Comparison of ENCODE assay signal across 9 mouse cellular contexts in genomic region chr9:89226071-89226470, GRCm38 (mm10). TPM values are rescaled to one million over a fixed set of nuclear protein-coding genes. Genes with fewer than 3 reads are reported as not detected.
A peak's percentile ranks its signal among the peaks of the same experiment; 100 is the strongest.
DNase-seq lines count a peak whose midpoint lies in the region; ATAC-seq lines count a peak whose summit lies in the region.
"Had no signal": no experiment of that assay in that cellular context is flagged by ENCODE, and none has a peak within 500 bp of the region (broad histone marks: within the 10 kb centered on the region; RNA-seq: fewer than 3 reads in every experiment).

No protein-coding gene starts in this region.

- ATAC-seq in hindbrain, embryonic 11.5 days (ENCODE audit: low FRiP score): peak; percentile 56; the same call in 1 of the 2 replicates
- peak; percentile 54; the same call in 1 of the 2 replicates for ATAC-seq in neural tube, embryonic 11.5 days (ENCODE audit: insufficient read depth, low FRiP score, low TSS enrichment)
- 0 out of 2 replicates have a peak, but pooled peaks have one; percentile 20 for ATAC-seq in granulocyte monocyte progenitor cell, adult 5-6 weeks (replicated peaks; ENCODE audit: poor library complexity, severe bottlenecking)

- H3K4me2 ChIP-seq in hindbrain, embryonic 11.5 days (replicated peaks; ENCODE audit: low read depth, low read length): no peak overlapping the region
- no peak overlapping the region for H3K4me2 ChIP-seq in neural tube, embryonic 11.5 days (ENCODE audit: low read depth)

- peak; percentile 16 for DNase-seq in hindbrain, embryonic 11.5 days (ENCODE audit: low spot score)
- DNase-seq in hindbrain, embryonic 10.5 days (ENCODE audit: low spot score): no peak
- no peak for DNase-seq in neural tube, embryonic 11.5 days (ENCODE audit: low spot score)
- DNase-seq in neural tube, embryonic 10.5 days (ENCODE audit: extremely low spot score, low spot score): no peak
- DNase-seq in retina, postnatal 7 days (ENCODE audit: low read depth, low spot score): peak; percentile 16
- no peak for DNase-seq in layer of hippocampus, postnatal 36 days
- DNase-seq: kidney, adult 11 months had no signal

- no peaks in the 10 kb centered on the region for H3K9me3 ChIP-seq in hindbrain, embryonic 11.5 days (ENCODE audit: control insufficient read depth, low read length)
- no peaks in the 10 kb centered on the region for H3K9me3 ChIP-seq in hindbrain, embryonic 10.5 days
- H3K9me3 ChIP-seq in neural tube, embryonic 11.5 days (ENCODE audit: control insufficient read depth, low read length): no peaks in the 10 kb centered on the region

- no peak overlapping the region for H3K4me3 ChIP-seq in hindbrain, embryonic 11.5 days (ENCODE audit: low read depth, low read length)
- H3K4me3 ChIP-seq in hindbrain, embryonic 10.5 days: no peak overlapping the region
- no peak overlapping the region for H3K4me3 ChIP-seq in neural tube, embryonic 11.5 days (ENCODE audit: low read depth, low read length)

- no peaks in the 10 kb centered on the region for H3K36me3 ChIP-seq in hindbrain, embryonic 11.5 days (ENCODE audit: control insufficient read depth, insufficient read depth, low read length)
- no peaks in the 10 kb centered on the region for H3K36me3 ChIP-seq in hindbrain, embryonic 10.5 days
- H3K36me3 ChIP-seq in neural tube, embryonic 11.5 days (ENCODE audit: control insufficient read depth, insufficient read depth, low read length): no peaks in the 10 kb centered on the region

- H3K27me3 ChIP-seq in hindbrain, embryonic 11.5 days (ENCODE audit: control insufficient read depth, insufficient read depth, low read length): no peaks in the 10 kb centered on the region
- H3K27me3 ChIP-seq in hindbrain, embryonic 10.5 days (ENCODE audit: insufficient read depth, poor library complexity, severe bottlenecking): no peaks in the 10 kb centered on the region
- H3K27me3 ChIP-seq in neural tube, embryonic 11.5 days (ENCODE audit: control insufficient read depth, insufficient read depth, low read length): no peaks in the 10 kb centered on the region

- no peak overlapping the region for H3K27ac ChIP-seq in hindbrain, embryonic 11.5 days (ENCODE audit: low read depth, low read length)
- no peak overlapping the region for H3K27ac ChIP-seq in hindbrain, embryonic 10.5 days
- H3K27ac ChIP-seq in neural tube, embryonic 11.5 days (ENCODE audit: low read depth, low read length): no peak overlapping the region
- H3K27ac ChIP-seq: liver, embryonic 14.5 days had no signal

- H3K9ac ChIP-seq in hindbrain, embryonic 11.5 days (ENCODE audit: low read depth, low read length): no peak overlapping the region
- no peak overlapping the region for H3K9ac ChIP-seq in neural tube, embryonic 11.5 days (ENCODE audit: low read length)
- H3K9ac ChIP-seq: liver, embryonic 14.5 days had no signal

- H3K4me1 ChIP-seq in hindbrain, embryonic 11.5 days (replicated peaks; ENCODE audit: control insufficient read depth, insufficient read depth, low read length): no peaks in the 10 kb centered on the region
- no peaks in the 10 kb centered on the region for H3K4me1 ChIP-seq in hindbrain, embryonic 10.5 days (replicated peaks)
- H3K4me1 ChIP-seq in neural tube, embryonic 11.5 days (ENCODE audit: control insufficient read depth, insufficient read depth, low read length): no peaks in the 10 kb centered on the region

- WGBS in hindbrain, embryonic 11.5 days: 66% methylated on average over 4 of the region's 4 CpGs
- 65% methylated on average over 4 of the region's 4 CpGs for WGBS in hindbrain, embryonic 10.5 days
- WGBS in neural tube, embryonic 11.5 days: 63% methylated on average over 4 of the region's 4 CpGs

RNA-seq across cellular contexts. Expression of gene Mthfs, which starts 15.6 kb away (rescaled TPM):
- polyA plus RNA-seq in hindbrain, embryonic 11.5 days (2014; fragmentation: Nextera tagmentation; extraction: Ambion mirVana): 14.9 and 16.2 TPM in 2 replicates
- polyA plus RNA-seq in hindbrain, embryonic 10.5 days (2016; fragmentation: Nextera tagmentation; extraction: Ambion mirVana): 13.6 and 15.4 TPM in 2 replicates
- 13.1 and 15.2 TPM in 2 replicates for polyA plus RNA-seq in neural tube, embryonic 11.5 days (2014; fragmentation: Nextera tagmentation; extraction: Ambion mirVana)
- 34.7 and 46.4 TPM in 2 replicates for total RNA-seq in granulocyte monocyte progenitor cell, adult 5-6 weeks (2014; fragmentation: Nextera tagmentation)
- 11.1 and 33.7 TPM in 2 replicates for total RNA-seq in granulocyte monocyte progenitor cell, adult 5-6 weeks (2017)
- 10 to 100 TPM; 31.0 to 34.8 TPM for total RNA-seq in layer of hippocampus, postnatal 36 days (2021)

RNA-seq across cellular contexts. Expression of gene Gm29094, which starts 26.9 kb away (rescaled TPM):
- polyA plus RNA-seq in hindbrain, embryonic 11.5 days (2014; fragmentation: Nextera tagmentation; extraction: Ambion mirVana): 0.98 TPM in 1 of 2 replicates, not detected in the other
- polyA plus RNA-seq in hindbrain, embryonic 10.5 days (2016; fragmentation: Nextera tagmentation; extraction: Ambion mirVana): 0.38 TPM in 1 of 2 replicates, not detected in the other
- not detected in 2 replicates for polyA plus RNA-seq in neural tube, embryonic 11.5 days (2014; fragmentation: Nextera tagmentation; extraction: Ambion mirVana)
- not detected in 2 replicates for total RNA-seq in granulocyte monocyte progenitor cell, adult 5-6 weeks (2014; fragmentation: Nextera tagmentation)
- 1.1 TPM in 1 of 2 replicates, not detected in the other for total RNA-seq in granulocyte monocyte progenitor cell, adult 5-6 weeks (2017)
- total RNA-seq in layer of hippocampus, postnatal 36 days (2021): not detected

RNA-seq across cellular contexts. Expression of gene Bcl2a1b, which starts 27.1 kb away (rescaled TPM):
- polyA plus RNA-seq in hindbrain, embryonic 11.5 days (2014; fragmentation: Nextera tagmentation; extraction: Ambion mirVana): 0.69 TPM in 1 of 2 replicates, not detected in the other
- 0.67 TPM in 1 of 2 replicates, not detected in the other for polyA plus RNA-seq in hindbrain, embryonic 10.5 days (2016; fragmentation: Nextera tagmentation; extraction: Ambion mirVana)
- 0.41 and 0.78 TPM in 2 replicates for polyA plus RNA-seq in neural tube, embryonic 11.5 days (2014; fragmentation: Nextera tagmentation; extraction: Ambion mirVana)
- total RNA-seq in granulocyte monocyte progenitor cell, adult 5-6 weeks (2014; fragmentation: Nextera tagmentation): not detected in 2 replicates
- total RNA-seq in granulocyte monocyte progenitor cell, adult 5-6 weeks (2017): 3.0 TPM in 1 of 2 replicates, not detected in the other
- total RNA-seq in layer of hippocampus, postnatal 36 days (2021): under 1 TPM in 1 of 2 experiments, not detected in 1; 0.45 TPM

Comparison
In these comparisons a context has a peak if more than half of its experiments do, and no peak if none do; other contexts are left out.
1. DNase-seq: peak in hindbrain, embryonic 11.5 days (single experiment) and retina, postnatal 7 days (single experiment); none in hindbrain, embryonic 10.5 days (single experiment), neural tube, embryonic 11.5 days (single experiment), neural tube, embryonic 10.5 days (single experiment) and layer of hippocampus, postnatal 36 days (0 of 2).
2. Peak in every context shown above with its lines, with median percentiles within 50 percentile points of each other: ATAC-seq.